Mouse (Mus musculus) layer of hippocampus, adult 9-10 months (tissue): ENCODE data around the gene 9030612E09Rik.

ENCODE experiments used
- DNase-seq: peaks from one replicate; pipeline ENCODE4 v3.0.0; 2022; ENCODE audit warnings: low spot score

The 9030612E09Rik gene

GRCm38 (mm10) chr10:43174326-43175155, at the start of gene 9030612E09Rik, which contains the start of gene Sobp:
Gene 9030612E09Rik, plus strand, starts transcription at chr10:43174704.
Gene Sobp, minus strand, starts transcription at chr10:43174530.
- DNase-seq, result no peak

GRCm38 (mm10) chr10:43128750-43129149, 45.8 kb upstream of the 9030612E09Rik start:
- DNase-seq, result no peak

GRCm38 (mm10) chr10:43134027-43134426, 40.5 kb upstream of the 9030612E09Rik start:
- DNase-seq, result no peak

- DNase-seq, result no peak
Measured at GRCm38 (mm10) chr10:43143173-43143572, 31.3 kb upstream of the 9030612E09Rik start.

GRCm38 (mm10) chr10:43148456-43148855, 26.0 kb upstream of the 9030612E09Rik start:
- no peak for DNase-seq

GRCm38 (mm10) chr10:43152643-43153042, 21.9 kb upstream of the 9030612E09Rik start:
- no peak for DNase-seq

GRCm38 (mm10) chr10:43155046-43155560, 19.4 kb upstream of the 9030612E09Rik start:
- DNase-seq, result no peak

- DNase-seq, result no peak
Measured at GRCm38 (mm10) chr10:43158917-43159316, 15.6 kb upstream of the 9030612E09Rik start.

- no peak for DNase-seq
Measured at GRCm38 (mm10) chr10:43159333-43159732, 15.2 kb upstream of the 9030612E09Rik start.

GRCm38 (mm10) chr10:43162318-43162717, 12.2 kb upstream of the 9030612E09Rik start:
- no peak for DNase-seq

- no peak for DNase-seq
Measured at GRCm38 (mm10) chr10:43164406-43164805, 10.1 kb upstream of the 9030612E09Rik start.

GRCm38 (mm10) chr10:43166146-43166545, 8.4 kb upstream of the 9030612E09Rik start:
- no peak for DNase-seq

- no peak for DNase-seq
Measured at GRCm38 (mm10) chr10:43166817-43167216, 7.7 kb upstream of the 9030612E09Rik start.

GRCm38 (mm10) chr10:43168847-43169246, 5.7 kb upstream of the 9030612E09Rik start:
- DNase-seq, result no peak

- no peak for DNase-seq
Measured at GRCm38 (mm10) chr10:43171106-43171505, 3.4 kb upstream of the 9030612E09Rik start.

GRCm38 (mm10) chr10:43172066-43172465, 2.4 kb upstream of the 9030612E09Rik start:
- no peak for DNase-seq

GRCm38 (mm10) chr10:43172554-43172953, 1.9 kb upstream of the 9030612E09Rik start:
- no peak for DNase-seq

GRCm38 (mm10) chr10:43173141-43173827, 1.2 kb upstream of the 9030612E09Rik start:
- DNase-seq, result no peak

- no peak for DNase-seq
Measured at GRCm38 (mm10) chr10:43173828-43174325, 627 bp upstream of the 9030612E09Rik start.

- no peak for DNase-seq
Measured at GRCm38 (mm10) chr10:43175156-43175601, 675 bp downstream of the 9030612E09Rik start.

- DNase-seq, result no peak
Measured at GRCm38 (mm10) chr10:43180313-43180912, 5.9 kb downstream of the 9030612E09Rik start.

- DNase-seq, result no peak
Measured at GRCm38 (mm10) chr10:43200206-43200605, 25.7 kb downstream of the 9030612E09Rik start.
